12 mouse cellular contexts compared by ENCODE assay signal in the genomic region with DNA sequence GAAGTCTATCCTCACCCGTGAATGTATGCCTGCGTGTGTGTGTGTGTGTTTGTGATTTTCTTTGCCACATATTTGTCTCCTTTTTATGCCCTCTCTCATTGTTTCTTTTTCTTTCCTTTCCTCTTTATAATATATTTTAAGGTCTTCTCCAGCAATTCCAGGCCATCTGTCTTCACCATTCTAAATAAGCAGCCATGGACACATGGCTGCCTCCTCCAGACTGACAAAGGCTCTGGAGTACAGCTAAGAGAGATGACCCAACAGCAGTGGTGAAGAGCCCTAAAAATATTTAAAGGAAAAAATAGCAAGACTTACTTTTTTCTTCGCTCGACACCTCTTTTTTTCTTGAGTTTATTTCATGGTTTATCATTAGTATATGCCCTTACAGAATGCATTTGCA.
"Had no signal": no experiment of that assay in that cellular context is flagged by ENCODE, and none has a peak within 500 bp of the region (broad histone marks: within the 10 kb centered on the region; RNA-seq: fewer than 3 reads in every experiment).

No protein-coding gene starts in this region.

- DNase-seq: gastrocnemius, adult 2 months; gastrocnemius, postnatal 10 days; gastrocnemius, postnatal 25 days; heart, adult 18-20 months; heart, postnatal 10 days; heart, postnatal 4 days; kidney, adult 18-20 months; kidney, adult 8-10 months; kidney, postnatal 10 days; kidney, postnatal 25 days; layer of hippocampus, adult 9-11 months; layer of hippocampus, postnatal 36 days had no signal
